Mouse (Mus musculus): ENCODE data around the gene Dync1li2. TPM values are rescaled to one million over a fixed set of nuclear protein-coding genes. Genes with fewer than 3 reads are reported as not detected.

Gene Dync1li2
- polyA plus RNA-seq (2014; fragmentation: Illumina TruSeq; extraction: RNeasy Lipid Tissue Mini Kit (QIAGEN cat#74804); ENCODE audit: low read depth, low replicate concordance) = 17.5 TPM

DNA sequence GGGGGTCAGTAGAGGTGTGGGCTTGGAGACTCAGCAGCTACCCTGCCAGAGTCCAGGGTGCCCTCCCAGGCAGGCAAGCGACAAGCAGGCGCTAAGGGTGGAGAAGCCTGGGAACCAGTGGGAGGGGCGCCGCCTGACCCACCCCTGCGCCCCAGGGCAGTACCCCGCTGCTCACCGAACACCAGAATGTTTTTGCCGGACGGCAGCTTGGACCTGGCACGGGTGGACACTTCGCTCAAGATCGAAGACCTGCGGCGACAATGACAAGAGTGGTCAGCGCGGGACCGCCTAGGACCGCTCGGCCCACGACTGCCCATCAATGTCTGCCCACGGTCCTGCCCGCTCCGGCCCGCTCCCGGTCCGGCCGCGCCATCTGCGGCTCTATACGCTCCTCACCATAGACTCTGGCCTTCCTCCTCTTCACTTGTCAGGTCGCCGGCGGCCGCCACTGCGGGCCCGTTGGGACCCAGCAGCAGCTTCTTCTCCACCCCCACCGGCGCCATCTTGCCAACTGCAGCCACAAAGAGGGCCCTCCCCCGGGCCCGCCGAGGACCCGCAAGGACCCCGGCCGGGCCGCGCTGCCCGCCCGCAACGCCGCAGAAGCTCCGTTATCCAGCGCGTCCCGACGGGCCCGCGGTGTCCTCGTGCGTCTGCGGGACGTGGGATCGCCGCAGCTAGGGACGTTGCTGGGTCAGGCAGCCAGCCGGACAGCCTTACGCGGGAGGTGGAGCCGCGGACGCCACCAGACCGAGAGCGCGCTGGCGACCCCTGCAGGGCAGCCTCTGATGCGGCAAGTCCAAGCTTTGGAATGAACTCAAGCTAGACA is at the start of gene Dync1li2:
Gene Dync1li2 (minus strand): TSS at position 749 of the 826 bp plus-strand sequence.

DNA sequence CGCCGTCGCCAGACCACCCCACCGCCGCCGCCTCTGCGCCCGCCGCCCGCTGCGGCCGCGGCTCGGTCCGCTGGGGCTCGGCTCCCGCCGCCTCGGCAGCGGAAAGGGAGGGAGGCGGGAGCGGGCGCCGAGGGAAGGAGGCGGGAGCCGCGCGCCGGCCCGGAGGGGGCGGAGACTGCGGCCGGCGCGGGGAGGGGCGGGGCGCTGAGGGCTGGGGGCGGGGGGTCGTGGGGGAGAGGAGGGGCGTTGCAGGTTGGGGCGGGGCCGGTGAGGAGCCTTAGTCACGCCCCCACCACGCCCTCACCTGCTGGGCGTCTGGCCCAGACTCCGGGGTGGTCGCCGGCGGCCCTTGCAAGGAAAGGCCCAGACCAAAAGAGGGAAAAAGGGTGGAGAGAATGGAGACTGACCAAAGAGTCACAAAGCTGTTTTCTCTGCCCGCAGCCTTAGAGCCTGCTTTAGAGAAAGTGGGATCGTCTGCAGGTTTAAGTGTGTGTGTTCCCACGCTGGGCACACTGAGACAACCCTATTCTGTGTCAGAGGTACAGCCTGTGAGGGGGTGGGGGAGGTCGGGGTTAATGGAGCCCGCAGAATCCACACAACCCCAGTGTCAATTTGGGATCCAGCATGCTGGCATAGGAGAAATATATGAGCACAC is 47.0 kb downstream of the Dync1li2 start, which contains the start of gene Cmtm4:
Gene Cmtm4 (minus strand): TSS at position 105 of the 655 bp plus-strand sequence.

Other genes starting within 250 kb of the Dync1li2 start
- gene Tk2, start 194.5 kb downstream of the Dync1li2 start, polyA plus RNA-seq (2014; fragmentation: Illumina TruSeq; extraction: RNeasy Lipid Tissue Mini Kit (QIAGEN cat#74804); ENCODE audit: low read depth, low replicate concordance) = 12.0 TPM
- gene Cklf, start 192.2 kb downstream of the Dync1li2 start, polyA plus RNA-seq (2014; fragmentation: Illumina TruSeq; extraction: RNeasy Lipid Tissue Mini Kit (QIAGEN cat#74804); ENCODE audit: low read depth, low replicate concordance) = 4.8 TPM
- 0.37 TPM for gene Cmtm2a, start 149.9 kb downstream of the Dync1li2 start, polyA plus RNA-seq (2014; fragmentation: Illumina TruSeq; extraction: RNeasy Lipid Tissue Mini Kit (QIAGEN cat#74804); ENCODE audit: low read depth, low replicate concordance)
- gene Gm45711, start 133.0 kb downstream of the Dync1li2 start, polyA plus RNA-seq (2014; fragmentation: Illumina TruSeq; extraction: RNeasy Lipid Tissue Mini Kit (QIAGEN cat#74804); ENCODE audit: low read depth, low replicate concordance) = not detected
- gene Cmtm1, start 132.9 kb downstream of the Dync1li2 start, polyA plus RNA-seq (2014; fragmentation: Illumina TruSeq; extraction: RNeasy Lipid Tissue Mini Kit (QIAGEN cat#74804); ENCODE audit: low read depth, low replicate concordance) = not detected
- not detected for gene Gm11020, start 121.5 kb downstream of the Dync1li2 start, polyA plus RNA-seq (2014; fragmentation: Illumina TruSeq; extraction: RNeasy Lipid Tissue Mini Kit (QIAGEN cat#74804); ENCODE audit: low read depth, low replicate concordance)
- not detected for gene Cmtm2b, start 120.8 kb downstream of the Dync1li2 start, polyA plus RNA-seq (2014; fragmentation: Illumina TruSeq; extraction: RNeasy Lipid Tissue Mini Kit (QIAGEN cat#74804); ENCODE audit: low read depth, low replicate concordance)
- 5.1 TPM for gene Cmtm3, start 103.6 kb downstream of the Dync1li2 start, polyA plus RNA-seq (2014; fragmentation: Illumina TruSeq; extraction: RNeasy Lipid Tissue Mini Kit (QIAGEN cat#74804); ENCODE audit: low read depth, low replicate concordance)
- gene Cmtm4, start 47.2 kb downstream of the Dync1li2 start, polyA plus RNA-seq (2014; fragmentation: Illumina TruSeq; extraction: RNeasy Lipid Tissue Mini Kit (QIAGEN cat#74804); ENCODE audit: low read depth, low replicate concordance) = 16.3 TPM
- not detected for gene Terb1, start 66.9 kb upstream of the Dync1li2 start, polyA plus RNA-seq (2014; fragmentation: Illumina TruSeq; extraction: RNeasy Lipid Tissue Mini Kit (QIAGEN cat#74804); ENCODE audit: low read depth, low replicate concordance)
- gene Nae1, start 91.6 kb upstream of the Dync1li2 start, polyA plus RNA-seq (2014; fragmentation: Illumina TruSeq; extraction: RNeasy Lipid Tissue Mini Kit (QIAGEN cat#74804); ENCODE audit: low read depth, low replicate concordance) = 122 TPM
- 0.69 TPM for gene Car7, start 91.6 kb upstream of the Dync1li2 start, polyA plus RNA-seq (2014; fragmentation: Illumina TruSeq; extraction: RNeasy Lipid Tissue Mini Kit (QIAGEN cat#74804); ENCODE audit: low read depth, low replicate concordance)
- gene Pdp2, start 148.4 kb upstream of the Dync1li2 start, polyA plus RNA-seq (2014; fragmentation: Illumina TruSeq; extraction: RNeasy Lipid Tissue Mini Kit (QIAGEN cat#74804); ENCODE audit: low read depth, low replicate concordance) = 22.7 TPM
- not detected for gene Cdh16, start 181.3 kb upstream of the Dync1li2 start, polyA plus RNA-seq (2014; fragmentation: Illumina TruSeq; extraction: RNeasy Lipid Tissue Mini Kit (QIAGEN cat#74804); ENCODE audit: low read depth, low replicate concordance)
- not detected for gene Rrad, start 188.3 kb upstream of the Dync1li2 start, polyA plus RNA-seq (2014; fragmentation: Illumina TruSeq; extraction: RNeasy Lipid Tissue Mini Kit (QIAGEN cat#74804); ENCODE audit: low read depth, low replicate concordance)
- 1.8 TPM for gene Ciao2b, start 198.9 kb upstream of the Dync1li2 start, polyA plus RNA-seq (2014; fragmentation: Illumina TruSeq; extraction: RNeasy Lipid Tissue Mini Kit (QIAGEN cat#74804); ENCODE audit: low read depth, low replicate concordance)

All from liver, adult 10 weeks (tissue).